Mouse (Mus musculus) frontal cortex, postnatal 36 days (tissue): Measurements from ENCODE around the gene Cryab.

Experiments
- DNase-seq, 2 experiments: peaks; one replicate each; pipeline ENCODE4 v3.0.0; 2022; ENCODE audit warnings: low spot score in 2 of 2

Gene Cryab

GRCm38 (mm10) chr9:50751323-50751722 lies at the start of gene Cryab:
TSS of gene Cryab (plus strand) at chr9:50751325.
- no peak for DNase-seq

GRCm38 (mm10) chr9:50704907-50705306 lies 46.2 kb upstream of the Cryab start:
- DNase-seq = no peak

- DNase-seq = no peak
Observed at GRCm38 (mm10) chr9:50709108-50709507, 42.0 kb upstream of the Cryab start.

GRCm38 (mm10) chr9:50711337-50711736 lies 39.8 kb upstream of the Cryab start:
- no peak for DNase-seq

GRCm38 (mm10) chr9:50714188-50714587 lies 36.9 kb upstream of the Cryab start:
- DNase-seq = no peak

GRCm38 (mm10) chr9:50718878-50719277 lies 32.2 kb upstream of the Cryab start:
- no peak for DNase-seq

- DNase-seq = no peak
Observed at GRCm38 (mm10) chr9:50721061-50721460, 30.1 kb upstream of the Cryab start.

GRCm38 (mm10) chr9:50722451-50722911 lies 28.6 kb upstream of the Cryab start:
- DNase-seq = no peak

GRCm38 (mm10) chr9:50723406-50723805 lies 27.7 kb upstream of the Cryab start:
- DNase-seq = peak in 1 of 2 experiments; percentile 57

DNA sequence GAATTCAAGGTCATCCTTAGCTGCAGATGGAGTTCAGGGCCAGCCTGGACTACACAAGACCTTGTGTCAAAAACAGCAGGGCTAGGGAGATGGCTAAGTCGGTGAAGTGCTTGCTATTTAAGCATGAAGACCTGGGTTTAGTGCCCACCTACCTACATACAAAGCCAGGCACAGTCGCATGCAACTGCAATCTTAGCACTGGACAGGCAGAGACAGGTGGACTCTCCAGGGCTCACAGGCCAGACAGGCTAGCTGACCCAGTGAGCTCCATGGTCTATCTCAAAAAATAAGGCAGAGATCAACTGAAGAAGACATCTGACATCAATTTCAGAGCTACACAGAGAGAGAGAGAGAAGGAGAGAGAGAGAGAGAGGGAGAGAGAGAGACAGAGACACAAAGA lies 27.0 kb upstream of the Cryab start:
- no peak for DNase-seq

DNA sequence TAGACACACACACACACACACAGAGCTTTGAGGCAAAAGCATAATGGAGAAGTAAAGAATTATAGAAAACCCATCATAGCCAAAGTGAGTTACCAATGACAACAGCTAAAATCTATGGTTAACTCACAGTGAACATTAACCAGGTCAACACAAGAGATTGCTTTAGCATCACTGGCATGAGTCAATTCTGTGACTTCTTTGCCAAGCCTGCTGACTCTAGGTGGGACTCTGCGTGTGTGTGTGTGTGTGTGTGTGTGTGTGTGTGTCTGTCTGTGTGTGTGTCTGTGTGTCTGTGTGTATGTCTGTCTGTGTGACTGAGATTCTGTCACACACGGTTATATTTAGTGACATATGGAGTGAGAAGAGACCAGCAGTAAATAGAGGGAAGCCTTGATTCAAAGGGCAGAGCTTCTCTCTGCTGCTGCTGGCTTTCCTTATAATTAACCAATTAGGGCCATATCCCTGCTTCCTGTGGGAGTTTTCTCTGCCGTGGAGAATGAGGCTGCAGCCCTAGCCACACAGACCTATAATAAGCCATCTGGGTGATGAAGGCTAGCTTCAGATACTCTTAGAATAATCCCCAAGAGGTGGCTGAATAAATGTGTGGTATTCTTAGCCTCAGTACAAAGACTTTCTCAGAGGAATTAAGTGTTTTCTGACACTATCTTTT lies 26.3 kb upstream of the Cryab start:
- no peak for DNase-seq

- DNase-seq = no peak
Observed at GRCm38 (mm10) chr9:50725921-50726590, 25.1 kb upstream of the Cryab start.

DNA sequence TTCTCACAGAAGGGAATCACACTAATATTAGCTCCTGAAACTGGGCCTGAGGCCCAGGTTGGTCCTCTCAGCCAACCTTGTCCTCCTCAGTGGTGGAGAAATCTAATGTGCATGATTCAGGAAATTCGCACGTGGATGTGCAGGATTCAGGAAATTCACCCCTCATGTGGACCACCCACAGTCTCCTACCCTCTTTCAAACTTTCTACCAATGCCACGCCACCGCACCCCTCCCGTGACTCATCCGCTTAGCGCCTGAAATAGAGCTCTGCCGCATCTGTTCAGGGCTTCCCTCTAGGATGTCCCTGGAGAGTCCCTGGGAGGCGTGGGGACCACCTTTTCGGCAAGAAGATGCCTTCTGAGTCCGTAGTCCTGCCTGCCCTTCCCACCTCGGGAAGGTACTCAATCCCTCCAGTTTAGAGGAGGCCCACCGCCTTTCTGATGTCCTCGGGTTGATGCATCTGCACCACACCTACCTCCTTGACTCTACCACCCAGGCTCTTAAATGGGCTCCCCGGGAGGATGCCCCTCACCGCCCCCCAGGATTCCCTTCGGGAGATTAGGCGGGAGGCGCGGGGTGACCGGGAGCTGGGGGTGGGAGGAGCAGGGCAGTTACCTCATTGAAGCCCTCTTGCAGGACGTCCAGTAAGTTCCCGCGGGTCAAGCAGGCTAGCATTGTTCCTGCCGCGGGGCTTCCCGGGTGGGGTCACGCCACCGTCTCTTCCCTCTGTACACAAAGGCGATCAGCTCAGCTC lies 23.8 kb upstream of the Cryab start:
- DNase-seq = peak; percentile 75

DNA sequence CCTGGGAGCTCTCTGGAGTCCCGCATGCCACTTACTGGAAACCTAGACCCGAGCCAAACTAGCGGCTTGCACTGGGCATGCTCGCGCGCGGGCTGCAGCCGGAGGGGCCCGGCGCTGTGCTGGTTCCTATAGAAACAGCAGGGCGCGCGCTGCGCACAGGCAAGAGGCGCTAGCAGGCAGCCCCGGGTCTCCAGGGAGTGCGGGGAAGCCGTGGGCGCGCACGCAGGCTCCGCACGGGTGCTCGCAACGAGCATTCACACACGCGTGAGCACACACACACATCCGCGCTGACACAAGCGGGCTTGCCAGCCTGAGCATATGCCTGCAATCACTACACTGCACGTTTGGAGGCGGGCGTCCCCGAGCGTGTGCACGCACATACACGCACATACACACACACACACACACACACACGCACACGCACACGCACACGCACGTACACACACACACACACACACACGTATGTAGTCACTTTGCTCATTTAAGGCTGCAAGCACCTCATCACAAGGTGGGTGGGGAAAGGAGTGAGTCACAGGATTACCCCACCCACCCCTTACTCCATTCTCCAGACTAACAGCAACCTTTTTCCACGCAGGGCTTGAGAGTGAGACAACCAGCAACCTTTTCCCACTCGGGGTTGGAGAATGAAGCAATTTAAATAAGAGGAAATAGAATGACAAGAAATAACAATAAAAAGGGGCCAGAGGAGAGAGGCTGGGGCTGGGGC lies 23.0 kb upstream of the Cryab start:
- peak; percentile 79 to 92 for DNase-seq

DNA sequence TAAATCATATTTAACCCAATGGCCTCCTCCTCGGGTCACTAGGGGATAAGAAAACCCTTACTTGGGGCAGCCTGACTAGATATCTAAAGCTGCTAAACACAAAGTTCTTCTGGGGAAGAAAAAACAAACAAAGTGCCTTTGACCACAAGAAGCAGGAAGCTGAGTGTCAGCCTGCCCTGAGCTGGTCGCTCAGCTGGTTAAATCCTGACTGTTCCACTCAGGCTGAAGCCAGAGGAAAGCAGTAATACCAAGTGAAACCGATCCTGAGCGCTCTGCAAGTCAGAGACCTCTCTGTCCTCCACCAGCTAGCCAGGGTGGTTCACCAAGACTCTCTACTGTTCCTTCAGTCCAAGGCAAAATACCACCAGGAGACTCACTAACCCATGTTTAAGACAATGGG lies 21.5 kb upstream of the Cryab start:
- DNase-seq = no peak

- DNase-seq = no peak
Observed at GRCm38 (mm10) chr9:50732560-50732959, 18.6 kb upstream of the Cryab start.

DNA sequence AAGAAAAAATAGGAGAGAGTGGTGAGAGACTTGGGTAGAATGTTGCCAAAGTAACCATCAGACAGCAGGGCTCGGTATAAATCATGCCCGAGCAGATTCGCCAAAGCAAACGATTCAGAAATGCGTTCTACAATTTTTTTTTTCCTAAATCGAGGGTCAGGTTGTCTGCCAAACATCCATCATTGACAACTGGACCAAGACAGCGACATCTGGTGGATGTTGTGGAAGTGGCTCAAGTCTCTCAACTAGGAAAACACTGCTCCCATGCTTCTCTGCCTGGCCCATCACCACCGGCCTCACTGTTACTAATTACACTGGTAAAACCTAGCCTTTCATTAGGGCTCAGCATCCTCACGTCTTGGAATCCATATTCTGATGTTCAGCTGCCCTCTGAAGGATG lies 16.1 kb upstream of the Cryab start:
- DNase-seq = peak in 1 of 2 experiments; percentile 55

DNA sequence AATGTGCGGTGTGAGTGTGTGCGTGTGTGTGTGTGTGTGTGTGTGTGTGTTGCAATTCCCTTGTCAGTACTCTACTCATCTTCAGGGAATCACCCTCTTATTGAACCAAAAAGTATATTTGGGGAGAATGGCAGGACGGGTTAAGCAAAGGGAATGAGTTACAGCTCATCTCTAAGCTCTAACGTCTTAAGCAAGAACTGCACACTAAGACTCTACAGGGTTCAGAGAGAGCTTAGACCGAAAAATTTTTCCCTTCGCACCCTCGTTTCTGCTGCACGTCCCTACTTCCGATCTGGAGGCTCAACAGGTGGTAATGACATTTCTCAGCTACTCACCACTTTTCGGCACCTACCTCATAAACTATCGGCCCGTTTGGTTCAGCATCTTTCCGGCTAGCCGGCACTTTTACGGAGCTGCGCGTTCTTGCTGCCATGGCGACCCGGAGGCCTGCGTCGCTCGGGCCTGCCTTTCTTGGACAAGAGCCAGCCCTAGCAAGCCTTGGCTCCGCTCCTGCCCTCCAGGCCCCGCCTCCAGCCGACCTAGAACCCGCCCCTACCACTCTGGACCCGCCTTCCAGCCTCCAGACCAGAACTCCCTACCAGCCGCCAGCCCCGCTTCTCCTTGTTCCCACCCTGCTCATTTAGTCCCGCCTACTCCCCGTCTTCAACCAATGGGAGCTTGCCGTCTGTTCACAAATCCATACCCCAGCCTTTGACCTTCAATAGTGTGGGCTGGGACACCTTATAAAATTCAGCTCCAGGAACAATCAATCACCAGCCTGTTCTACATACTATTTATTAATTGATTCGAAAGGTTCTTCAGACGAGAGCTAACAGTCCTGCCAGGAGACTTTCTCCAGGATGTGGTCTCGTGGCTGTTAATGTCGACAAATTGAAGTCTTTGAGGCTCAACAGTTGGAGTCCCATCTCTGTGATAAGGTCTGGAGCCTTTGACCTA lies 11.9 kb upstream of the Cryab start, which contains the start of gene Dixdc1:
Gene Dixdc1, minus strand, starts transcription at position 604 of the 957 bp plus-strand sequence.
- peak; percentile 89 to 91 for DNase-seq

GRCm38 (mm10) chr9:50740867-50741784 lies 10.0 kb upstream of the Cryab start:
- peak in 1 of 2 experiments; percentile 42 for DNase-seq

DNA sequence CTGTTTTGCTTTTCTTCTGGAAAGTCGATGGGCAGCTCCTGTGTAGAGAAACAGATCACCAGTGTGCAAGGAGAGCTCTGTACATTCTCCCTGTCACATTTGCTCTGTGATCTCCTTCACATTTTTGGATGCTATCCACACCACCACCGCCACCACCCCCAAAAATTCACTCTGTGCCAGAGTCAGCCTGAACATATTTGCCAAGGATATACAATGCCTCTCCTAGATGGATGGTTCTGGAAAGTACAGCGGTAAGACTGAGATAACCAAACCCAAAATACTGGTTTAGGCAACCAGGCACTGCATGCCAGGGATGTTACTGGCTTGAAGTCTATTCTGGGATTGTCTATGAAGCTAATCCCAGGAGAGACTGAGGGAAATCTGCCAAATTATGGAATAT lies 8.9 kb upstream of the Cryab start:
- peak in 1 of 2 experiments; percentile 28 for DNase-seq
